Mouse (Mus musculus) CH12.LX (cell line): ENCODE results near the gene Ly6g6e. TPM values are rescaled to one million over a fixed set of nuclear protein-coding genes. Genes with fewer than 3 reads are reported as not detected.

Experiments used
- DNase-seq: peaks from one replicate; pipeline ENCODE4 v3.0.0-alpha.2; 2013; ENCODE audit errors: extremely low read depth
- H3K27ac ChIP-seq: 2 replicates; pipeline ENCODE4 v1.5.1; 2012; ENCODE audit warnings: low read depth, mild to moderate bottlenecking, control low read depth, moderate library complexity; ENCODE audit not compliant: insufficient read depth
- H3K27me3 ChIP-seq: replicated peaks from 2 replicates; pipeline ENCODE3; 2012; ENCODE audit warnings: inconsistent platforms
- H3K36me3 ChIP-seq, 2 experiments: replicated peaks in 1 of 2; 2 replicates each; pipeline versions ENCODE3 to v1.6.1; 2012; ENCODE audit warnings: inconsistent platforms in 1 of 2, low read length in 1 of 2, mild to moderate bottlenecking in 1 of 2, mixed read lengths in 1 of 2, moderate library complexity in 1 of 2; ENCODE audit not compliant: control insufficient read depth in 1 of 2, insufficient read depth in 1 of 2
- H3K4me1 ChIP-seq, 2 experiments: 2 replicates each; pipeline ENCODE4 v1.6.1; 2012; ENCODE audit warnings: inconsistent platforms in 1 of 2, moderate library complexity in 1 of 2; ENCODE audit not compliant: insufficient read depth in 2 of 2, control insufficient read depth in 1 of 2
- H3K4me2 ChIP-seq: 2 replicates; pipeline ENCODE4 v1.6.1; 2012; ENCODE audit warnings: low read depth, mild to moderate bottlenecking, control low read depth; ENCODE audit not compliant: poor library complexity, insufficient read depth, severe bottlenecking
- H3K4me3 ChIP-seq, 3 experiments: fragments of 150-350 bp in 1 of 3; sonication (generic) in 1 of 3; replicated peaks in 1 of 3; 2 replicates each; pipeline versions ENCODE3 to v1.5.1; 2011 to 2012; ENCODE audit warnings: low read depth in 2 of 3, low read length in 2 of 3, mild to moderate bottlenecking in 2 of 3, moderate library complexity in 2 of 3, control low read depth in 1 of 3, improper control_type of control experiment in 1 of 3, inconsistent platforms in 1 of 3, mixed read lengths in 1 of 3; ENCODE audit not compliant: poor library complexity in 1 of 3
- H3K79me2 ChIP-seq: replicated peaks from 2 replicates; pipeline ENCODE4 v1.6.1; 2012; ENCODE audit warnings: mild to moderate bottlenecking, moderate library complexity; ENCODE audit not compliant: control insufficient read depth, poor library complexity, insufficient read depth, severe bottlenecking; ENCODE audit errors: extremely low read depth
- H3K9ac ChIP-seq: 2 replicates; pipeline ENCODE4 v1.6.1; 2012; ENCODE audit warnings: low read depth, mild to moderate bottlenecking, control low read depth, moderate library complexity; ENCODE audit not compliant: insufficient read depth
- H3K9me3 ChIP-seq: replicated peaks from 2 replicates; pipeline ENCODE3; 2012; ENCODE audit warnings: low read length, inconsistent platforms, mixed read lengths
- BHLHE40 ChIP-seq: IDR thresholded peaks from 2 replicates; pipeline ENCODE4 v1.6.1; 2011; ENCODE audit warnings: mild to moderate bottlenecking, low read depth, low read length, improper control_type of control experiment
- CHD1 ChIP-seq: IDR thresholded peaks from 2 replicates; pipeline ENCODE4 v1.6.1; 2012; ENCODE audit warnings: low read depth, low read length, improper control_type of control experiment, inconsistent platforms
- ELF1 ChIP-seq: IDR thresholded peaks from 2 replicates; pipeline ENCODE4 v1.6.1; 2014; ENCODE audit warnings: low read depth, mild to moderate bottlenecking, inconsistent platforms, low read length, improper control_type of control experiment
- EP300 ChIP-seq: IDR thresholded peaks from 2 replicates; pipeline ENCODE4 v1.6.1; 2011; ENCODE audit warnings: low read length, improper control_type of control experiment
- HCFC1 ChIP-seq: IDR thresholded peaks from 2 replicates; pipeline ENCODE4 v1.6.1; 2012; ENCODE audit warnings: low read depth, mild to moderate bottlenecking, inconsistent platforms, low read length, improper control_type of control experiment
- KAT2A ChIP-seq: IDR thresholded peaks from 2 replicates; pipeline ENCODE4 v1.6.1; 2012; ENCODE audit warnings: low read length, improper control_type of control experiment, inconsistent platforms; ENCODE audit not compliant: insufficient replicate concordance
- MEF2A ChIP-seq: IDR thresholded peaks from 2 replicates; pipeline ENCODE4 v1.6.1; 2014; ENCODE audit warnings: low read depth, mild to moderate bottlenecking, inconsistent platforms, low read length, improper control_type of control experiment, borderline replicate concordance
- MYC ChIP-seq: IDR thresholded peaks from 2 replicates; pipeline ENCODE4 v1.6.1; 2011; ENCODE audit warnings: low read depth, mild to moderate bottlenecking, improper control_type of control experiment, low read length
- PAX5 ChIP-seq: IDR thresholded peaks from 2 replicates; pipeline ENCODE4 v1.6.1; 2012; ENCODE audit warnings: low read length, inconsistent platforms, mixed read lengths
- RAD21 ChIP-seq: IDR thresholded peaks from 2 replicates; pipeline ENCODE4 v1.6.1; 2011; ENCODE audit warnings: low read depth, mild to moderate bottlenecking, low read length, improper control_type of control experiment, moderate library complexity
- SIN3A ChIP-seq: IDR thresholded peaks from 2 replicates; pipeline ENCODE4 v1.6.1; 2012; ENCODE audit warnings: low read length, improper control_type of control experiment, inconsistent platforms
- TBP ChIP-seq: conservative IDR thresholded peaks from 2 replicates; pipeline ENCODE4 v1.6.1; 2011; ENCODE audit warnings: low read depth, low read length, improper control_type of control experiment
- TCF12 ChIP-seq: IDR thresholded peaks from 2 replicates; pipeline ENCODE4 v1.6.1; 2014; ENCODE audit warnings: low read depth, mild to moderate bottlenecking, inconsistent platforms, low read length, improper control_type of control experiment
- UBTF ChIP-seq: IDR thresholded peaks from 2 replicates; pipeline ENCODE4 v1.6.1; 2012; ENCODE audit warnings: low read depth, mild to moderate bottlenecking, inconsistent platforms, low read length, improper control_type of control experiment, moderate library complexity
- USF1 ChIP-seq: IDR thresholded peaks from 2 replicates; pipeline ENCODE4 v1.6.1; 2014; ENCODE audit warnings: low read depth, mild to moderate bottlenecking, inconsistent platforms, low read length, improper control_type of control experiment
- USF2 ChIP-seq: conservative IDR thresholded peaks from 2 replicates; pipeline ENCODE4 v1.6.1; 2011; ENCODE audit warnings: low read depth, low read length, improper control_type of control experiment
- ZC3H11A ChIP-seq: IDR thresholded peaks from 2 replicates; pipeline ENCODE4 v1.6.1; 2012; ENCODE audit warnings: low read depth, mild to moderate bottlenecking, inconsistent platforms, low read length, improper control_type of control experiment
- ZKSCAN1 ChIP-seq: IDR thresholded peaks from 2 replicates; pipeline ENCODE4 v1.6.1; 2012; ENCODE audit warnings: low read depth, inconsistent platforms, low read length, improper control_type of control experiment, borderline replicate concordance
- dilution Hi-C: fragments of 300-500 bp; cut with MboI; formaldehyde crosslinking; loops from 2 replicates; pipeline ENCODE4 v1.14.3; 2020; ENCODE audit warnings: low sequenced_read_pairs; ENCODE audit not compliant: extremely low pct_unique_long_range_greater_than_20kb, extremely low pct_ligation_motif_present
- in situ Hi-C: fragments of 300-500 bp; cut with MboI; formaldehyde crosslinking; loops from 3 replicates; pipeline ENCODE4 v1.14.3; 2019; ENCODE audit warnings: low sequenced_read_pairs, low pct_ligation_motif_present, low pct_unique_long_range_greater_than_20kb, mixed read lengths
- polyA plus RNA-seq: library from polyadenylated mRNA; unstranded; fragments of >175 nt; gene quantifications from 2 replicates; pipeline ENCODE4 v1.2.1, GENCODE M21; 2012; ENCODE audit warnings: low read depth; ENCODE audit not compliant: insufficient read length
- total RNA-seq, 2 experiments: library from RNA; depleted of rRNA; stranded (reverse); fragments of 300-350 nt in 1 of 2; fragments of >200 nt in 1 of 2; gene quantifications; 2 replicates each; pipeline ENCODE4 v1.2.3; 2012 to 2014

Gene Ly6g6e
- total and polyA plus RNA-seq, 3 experiments: not detected

DNA sequence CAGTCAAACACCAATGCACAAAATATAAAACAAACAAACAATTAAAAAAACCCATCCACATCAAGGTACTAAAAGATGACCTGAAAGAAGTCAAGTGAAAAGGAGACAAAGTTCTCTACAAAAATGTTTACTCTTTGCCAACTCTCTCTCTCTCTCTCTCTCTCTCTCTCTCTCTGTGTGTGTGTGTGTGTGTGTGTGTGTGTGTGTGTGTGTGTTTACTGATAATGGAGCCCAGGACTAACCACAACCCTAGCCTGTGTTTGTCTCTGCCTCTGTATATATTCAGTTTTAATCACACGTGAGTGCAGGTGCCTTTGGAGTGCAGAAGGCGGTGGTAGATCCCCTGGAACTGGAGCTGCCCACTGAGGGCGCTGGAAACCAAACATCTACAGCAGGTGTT is 19.6 kb upstream of the Ly6g6e start:
- no peak overlapping the region for H3K4me3 ChIP-seq
- H3K36me3 ChIP-seq: peaks cover 75 to 93% of the 10 kb centered on the region in 2 experiments
- H3K4me2 ChIP-seq: no peak overlapping the region
- H3K79me2 ChIP-seq: peaks cover 18% of the 10 kb centered on the region
- no peak for DNase-seq
- TF ChIP-seq USF2: no peak
- no peak for TF ChIP-seq KAT2A
- no peak for TF ChIP-seq ZC3H11A
- TF ChIP-seq TCF12: no peak
- TF ChIP-seq PAX5: no peak
- no peak for TF ChIP-seq TBP
- no peak for TF ChIP-seq SIN3A
- TF ChIP-seq MYC: no peak
- TF ChIP-seq ELF1: no peak
- TF ChIP-seq HCFC1: no peak
- no peak for TF ChIP-seq BHLHE40
- TF ChIP-seq ZKSCAN1: no peak
- TF ChIP-seq UBTF: no peak
- no peak for TF ChIP-seq RAD21
- dilution Hi-C loops (no loop called here), in situ Hi-C loops (no loop called here)
- no peak overlapping the region for H3K9ac ChIP-seq
- H3K9me3 ChIP-seq: peaks cover 7% of the 10 kb centered on the region
- no peak overlapping the region for H3K27ac ChIP-seq
- H3K4me1 ChIP-seq: peaks cover 9 to 17% of the 10 kb centered on the region in 2 experiments
- H3K27me3 ChIP-seq: no peaks in the 10 kb centered on the region

DNA sequence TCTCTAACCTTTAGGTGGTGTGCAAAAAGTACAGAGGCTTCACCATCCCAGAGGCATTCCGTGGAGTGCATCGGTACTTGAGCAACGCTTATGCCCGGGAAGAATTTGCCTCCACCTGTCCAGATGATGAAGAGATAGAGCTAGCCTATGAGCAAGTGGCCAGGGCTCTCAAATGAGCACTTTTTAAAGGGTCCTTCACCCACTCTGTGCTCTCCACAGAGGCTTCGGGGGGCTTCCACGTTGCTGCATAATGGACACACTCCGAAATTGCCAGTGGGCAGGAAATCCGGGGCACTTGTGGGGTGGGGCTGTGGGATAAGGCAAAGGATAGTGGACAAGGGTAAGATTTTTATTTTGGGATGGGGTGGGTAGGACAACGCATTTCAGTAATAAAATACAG is 18.4 kb upstream of the Ly6g6e start:
- H3K4me1 ChIP-seq: peaks cover 2 to 7% of the 10 kb centered on the region in 2 experiments; a peak in 3 of 4 replicates
- no peaks in the 10 kb centered on the region for H3K27me3 ChIP-seq
- TF ChIP-seq ZC3H11A: no peak
- no peak for TF ChIP-seq HCFC1
- TF ChIP-seq CHD1: no peak
- TF ChIP-seq EP300: no peak
- TF ChIP-seq ELF1: no peak
- no peak for TF ChIP-seq USF1
- no peak for TF ChIP-seq MEF2A
- TF ChIP-seq KAT2A: no peak
- dilution Hi-C loops: no loop called here
- H3K4me3 ChIP-seq: no peak overlapping the region
- no peak overlapping the region for H3K27ac ChIP-seq
- H3K36me3 ChIP-seq: peaks cover 65 to 91% of the 10 kb centered on the region in 2 experiments
- no peak overlapping the region for H3K9ac ChIP-seq
- peaks cover 7% of the 10 kb centered on the region; the same call in 1 of the 2 replicates for H3K79me2 ChIP-seq
- no peak overlapping the region for H3K4me2 ChIP-seq
- DNase-seq: no peak
- in situ Hi-C loops: no loop called here
- peaks cover 7% of the 10 kb centered on the region for H3K9me3 ChIP-seq
